Mouse (Mus musculus) CH12.LX (cell line): ENCODE data around the gene Cdk15. TPM values are rescaled to one million over a fixed set of nuclear protein-coding genes. Genes with fewer than 3 reads are reported as not detected.

ENCODE experiments used
- DNase-seq: peaks from one replicate; pipeline ENCODE4 v3.0.0-alpha.2; 2013; ENCODE audit errors: extremely low read depth
- H3K27ac ChIP-seq: 2 replicates; pipeline ENCODE4 v1.5.1; 2012; ENCODE audit warnings: low read depth, mild to moderate bottlenecking, control low read depth, moderate library complexity; ENCODE audit not compliant: insufficient read depth
- H3K27me3 ChIP-seq: replicated peaks from 2 replicates; pipeline ENCODE3; 2012; ENCODE audit warnings: inconsistent platforms
- H3K36me3 ChIP-seq, 2 experiments: replicated peaks in 1 of 2; 2 replicates each; pipeline versions ENCODE3 to v1.6.1; 2012; ENCODE audit warnings: inconsistent platforms in 1 of 2, low read length in 1 of 2, mild to moderate bottlenecking in 1 of 2, mixed read lengths in 1 of 2, moderate library complexity in 1 of 2; ENCODE audit not compliant: control insufficient read depth in 1 of 2, insufficient read depth in 1 of 2
- H3K4me1 ChIP-seq, 2 experiments: 2 replicates each; pipeline ENCODE4 v1.6.1; 2012; ENCODE audit warnings: inconsistent platforms in 1 of 2, moderate library complexity in 1 of 2; ENCODE audit not compliant: insufficient read depth in 2 of 2, control insufficient read depth in 1 of 2
- H3K4me2 ChIP-seq: 2 replicates; pipeline ENCODE4 v1.6.1; 2012; ENCODE audit warnings: low read depth, mild to moderate bottlenecking, control low read depth; ENCODE audit not compliant: poor library complexity, insufficient read depth, severe bottlenecking
- H3K4me3 ChIP-seq, 3 experiments: fragments of 150-350 bp in 1 of 3; sonication (generic) in 1 of 3; replicated peaks in 1 of 3; 2 replicates each; pipeline versions ENCODE3 to v1.5.1; 2011 to 2012; ENCODE audit warnings: low read depth in 2 of 3, low read length in 2 of 3, mild to moderate bottlenecking in 2 of 3, moderate library complexity in 2 of 3, control low read depth in 1 of 3, improper control_type of control experiment in 1 of 3, inconsistent platforms in 1 of 3, mixed read lengths in 1 of 3; ENCODE audit not compliant: poor library complexity in 1 of 3
- H3K79me2 ChIP-seq: replicated peaks from 2 replicates; pipeline ENCODE4 v1.6.1; 2012; ENCODE audit warnings: mild to moderate bottlenecking, moderate library complexity; ENCODE audit not compliant: control insufficient read depth, poor library complexity, insufficient read depth, severe bottlenecking; ENCODE audit errors: extremely low read depth
- H3K9ac ChIP-seq: 2 replicates; pipeline ENCODE4 v1.6.1; 2012; ENCODE audit warnings: low read depth, mild to moderate bottlenecking, control low read depth, moderate library complexity; ENCODE audit not compliant: insufficient read depth
- H3K9me3 ChIP-seq: replicated peaks from 2 replicates; pipeline ENCODE3; 2012; ENCODE audit warnings: low read length, inconsistent platforms, mixed read lengths
- BHLHE40 ChIP-seq: IDR thresholded peaks from 2 replicates; pipeline ENCODE4 v1.6.1; 2011; ENCODE audit warnings: mild to moderate bottlenecking, low read depth, low read length, improper control_type of control experiment
- CTCF ChIP-seq, 2 experiments: IDR thresholded peaks in 1 of 2; conservative IDR thresholded peaks in 1 of 2; 2 replicates each; pipeline ENCODE4 v1.5.1; 2011 to 2012; ENCODE audit warnings: low read depth in 2 of 2, low read length in 2 of 2, improper control_type of control experiment in 1 of 2, inconsistent platforms in 1 of 2, mild to moderate bottlenecking in 1 of 2, moderate library complexity in 1 of 2
- EP300 ChIP-seq: IDR thresholded peaks from 2 replicates; pipeline ENCODE4 v1.6.1; 2011; ENCODE audit warnings: low read length, improper control_type of control experiment
- ETS1 ChIP-seq: conservative IDR thresholded peaks from 2 replicates; pipeline ENCODE4 v1.6.1; 2012; ENCODE audit warnings: low read depth, mild to moderate bottlenecking, inconsistent platforms, low read length, improper control_type of control experiment, moderate library complexity
- GABPA ChIP-seq: IDR thresholded peaks from 2 replicates; pipeline ENCODE4 v1.6.1; 2012; ENCODE audit warnings: low read depth, low read length, improper control_type of control experiment, inconsistent platforms; ENCODE audit not compliant: insufficient replicate concordance
- HCFC1 ChIP-seq: IDR thresholded peaks from 2 replicates; pipeline ENCODE4 v1.6.1; 2012; ENCODE audit warnings: low read depth, mild to moderate bottlenecking, inconsistent platforms, low read length, improper control_type of control experiment
- IRF4 ChIP-seq: IDR thresholded peaks from 2 replicates; pipeline ENCODE4 v1.6.1; 2014; ENCODE audit warnings: low read depth, mild to moderate bottlenecking, inconsistent platforms, low read length, improper control_type of control experiment
- JUN ChIP-seq: IDR thresholded peaks from 2 replicates; pipeline ENCODE4 v1.6.1; 2011; ENCODE audit warnings: low read depth, mild to moderate bottlenecking, low read length, improper control_type of control experiment, moderate library complexity; ENCODE audit not compliant: insufficient read depth
- JUND ChIP-seq: conservative IDR thresholded peaks from 2 replicates; pipeline ENCODE4 v1.6.1; 2011; ENCODE audit warnings: low read depth, low read length, improper control_type of control experiment
- KAT2A ChIP-seq: IDR thresholded peaks from 2 replicates; pipeline ENCODE4 v1.6.1; 2012; ENCODE audit warnings: low read length, improper control_type of control experiment, inconsistent platforms; ENCODE audit not compliant: insufficient replicate concordance
- MAX ChIP-seq: IDR thresholded peaks from 2 replicates; pipeline ENCODE4 v1.6.1; 2011; ENCODE audit warnings: low read length, improper control_type of control experiment
- MAZ ChIP-seq: IDR thresholded peaks from 2 replicates; pipeline ENCODE4 v1.6.1; 2012; ENCODE audit warnings: low read depth, mild to moderate bottlenecking, inconsistent platforms, low read length, improper control_type of control experiment, moderate library complexity
- MEF2A ChIP-seq: IDR thresholded peaks from 2 replicates; pipeline ENCODE4 v1.6.1; 2014; ENCODE audit warnings: low read depth, mild to moderate bottlenecking, inconsistent platforms, low read length, improper control_type of control experiment, borderline replicate concordance
- MXI1 ChIP-seq: IDR thresholded peaks from 2 replicates; pipeline ENCODE4 v1.6.1; 2011; ENCODE audit warnings: mild to moderate bottlenecking, low read depth, low read length, improper control_type of control experiment
- NRF1 ChIP-seq: IDR thresholded peaks from 2 replicates; pipeline ENCODE4 v1.6.1; 2014; ENCODE audit warnings: low read depth, mild to moderate bottlenecking, inconsistent platforms, low read length, improper control_type of control experiment, moderate library complexity
- RAD21 ChIP-seq: IDR thresholded peaks from 2 replicates; pipeline ENCODE4 v1.6.1; 2011; ENCODE audit warnings: low read depth, mild to moderate bottlenecking, low read length, improper control_type of control experiment, moderate library complexity
- SMC3 ChIP-seq: IDR thresholded peaks from 2 replicates; pipeline ENCODE4 v1.6.1; 2011; ENCODE audit warnings: low read depth, low read length, improper control_type of control experiment
- USF1 ChIP-seq: IDR thresholded peaks from 2 replicates; pipeline ENCODE4 v1.6.1; 2014; ENCODE audit warnings: low read depth, mild to moderate bottlenecking, inconsistent platforms, low read length, improper control_type of control experiment
- ZC3H11A ChIP-seq: IDR thresholded peaks from 2 replicates; pipeline ENCODE4 v1.6.1; 2012; ENCODE audit warnings: low read depth, mild to moderate bottlenecking, inconsistent platforms, low read length, improper control_type of control experiment
- ZMIZ1 ChIP-seq: IDR thresholded peaks from 2 replicates; pipeline ENCODE4 v1.6.1; 2012; ENCODE audit warnings: low read depth, mild to moderate bottlenecking, inconsistent platforms, low read length, improper control_type of control experiment
- dilution Hi-C: fragments of 300-500 bp; cut with MboI; formaldehyde crosslinking; loops from 2 replicates; pipeline ENCODE4 v1.14.3; 2020; ENCODE audit warnings: low sequenced_read_pairs; ENCODE audit not compliant: extremely low pct_unique_long_range_greater_than_20kb, extremely low pct_ligation_motif_present
- in situ Hi-C: fragments of 300-500 bp; cut with MboI; formaldehyde crosslinking; loops from 3 replicates; pipeline ENCODE4 v1.14.3; 2019; ENCODE audit warnings: low sequenced_read_pairs, low pct_ligation_motif_present, low pct_unique_long_range_greater_than_20kb, mixed read lengths
- polyA plus RNA-seq: library from polyadenylated mRNA; unstranded; fragments of >175 nt; gene quantifications from 2 replicates; pipeline ENCODE4 v1.2.1, GENCODE M21; 2012; ENCODE audit warnings: low read depth; ENCODE audit not compliant: insufficient read length
- total RNA-seq, 2 experiments: library from RNA; depleted of rRNA; stranded (reverse); fragments of 300-350 nt in 1 of 2; fragments of >200 nt in 1 of 2; gene quantifications; 2 replicates each; pipeline ENCODE4 v1.2.3; 2012 to 2014

Cdk15 gene
- total and polyA plus RNA-seq, 3 experiments: 0.13 TPM; not detected in 2

GRCm38 (mm10) chr1:59389181-59389580 lies 132.5 kb downstream of the Cdk15 start:
- H3K9ac ChIP-seq: no peak overlapping the region
- peaks cover 4 to 6% of the 10 kb centered on the region in 2 experiments; a peak in 3 of 4 replicates for H3K4me1 ChIP-seq
- no peak overlapping the region for H3K4me3 ChIP-seq
- no peaks in the 10 kb centered on the region for H3K36me3 ChIP-seq
- in situ Hi-C loops: no loop called here
- H3K27me3 ChIP-seq: no peaks in the 10 kb centered on the region
- no peak overlapping the region for H3K27ac ChIP-seq
- peaks cover 3% of the 10 kb centered on the region for H3K9me3 ChIP-seq
- TF ChIP-seq MXI1 (no peak), SMC3 (no peak), HCFC1 (no peak), EP300 (no peak), GABPA (no peak), CTCF (conservative IDR thresholded peaks at IDR 0.05 in 1 of 2, IDR thresholded peaks at IDR 0.05 in 1 of 2; ENCODE audit: low read depth in 2 of 2, low read length in 2 of 2) (no peak)
- TF ChIP-seq, all 38 proteins: peak for 0
- no peak for DNase-seq
- dilution Hi-C loops: no loop called here
- Histone ChIP-seq H3K4me2 (no peak overlapping the region), H3K79me2 (no peaks in the 10 kb centered on the region)

- H3K27ac ChIP-seq: no peak overlapping the region
Observed at GRCm38 (mm10) chr1:59391736-59392135, 135.0 kb downstream of the Cdk15 start.

DNA sequence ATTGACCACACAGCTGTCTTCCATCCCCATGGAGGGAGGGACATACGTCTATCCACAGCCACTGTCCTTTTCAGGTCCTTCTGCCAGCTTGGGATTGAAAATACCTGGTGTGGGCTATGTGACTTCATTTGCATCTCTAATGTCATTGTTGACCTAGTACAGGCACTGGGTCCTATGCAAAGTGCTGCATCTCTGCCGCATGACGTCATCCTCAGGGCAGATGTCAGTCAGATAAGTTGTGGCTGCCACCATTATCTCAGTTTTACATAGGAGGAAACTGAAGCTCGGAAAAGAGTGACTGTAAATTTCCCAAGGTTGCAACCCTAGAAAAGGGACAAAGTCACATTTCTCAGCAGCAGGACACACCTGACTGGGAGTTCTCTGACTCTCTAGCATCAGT lies 137.4 kb downstream of the Cdk15 start:
- peak; percentile 65 for DNase-seq
- Histone ChIP-seq H3K79me2 (no peaks in the 10 kb centered on the region), H3K4me2 (no peak overlapping the region), H3K36me3 (no peaks in the 10 kb centered on the region), H3K27me3 (no peaks in the 10 kb centered on the region), H3K4me3 (no peak overlapping the region), H3K9ac (no peak overlapping the region), H3K4me1 (peaks cover 8 to 16% of the 10 kb centered on the region in 2 experiments), H3K9me3 (peaks cover 3% of the 10 kb centered on the region), H3K27ac (no peak overlapping the region)
- in situ Hi-C loops (no loop called here), dilution Hi-C loops (no loop called here)
- TF ChIP-seq ZMIZ1 (no peak), BHLHE40 (peak; percentile 38; the same call in 1 of the 2 replicates), JUND (peak; percentile 74), JUN (peak; percentile 72), RAD21 (no peak), ETS1 (peak; percentile 44; the same call in 1 of the 2 replicates), IRF4 (no peak), USF1 (no peak), KAT2A (no peak), ZC3H11A (no peak), EP300 (no peak), GABPA (no peak), MAZ (no peak)

More at GRCm38 (mm10) chr1:59391736-59392135, 135.0 kb downstream of the Cdk15 start:
- no peak for DNase-seq
- Histone ChIP-seq H3K27me3 (no peaks in the 10 kb centered on the region), H3K9ac (no peak overlapping the region), H3K4me3 (no peak overlapping the region), H3K4me1 (peaks cover 8 to 16% of the 10 kb centered on the region in 2 experiments), H3K36me3 (no peaks in the 10 kb centered on the region), H3K9me3 (peaks cover 3% of the 10 kb centered on the region), H3K79me2 (no peaks in the 10 kb centered on the region), H3K4me2 (no peak overlapping the region)
- dilution Hi-C loops (no loop called here), in situ Hi-C loops (no loop called here)
- no peak for TF ChIP-seq MAX
- no peak for TF ChIP-seq MEF2A
- no peak for TF ChIP-seq CTCF (conservative IDR thresholded peaks at IDR 0.05 in 1 of 2, IDR thresholded peaks at IDR 0.05 in 1 of 2; ENCODE audit: low read depth in 2 of 2, low read length in 2 of 2)
- no peak for TF ChIP-seq JUND
- TF ChIP-seq NRF1: no peak
